In the genomic region with DNA sequence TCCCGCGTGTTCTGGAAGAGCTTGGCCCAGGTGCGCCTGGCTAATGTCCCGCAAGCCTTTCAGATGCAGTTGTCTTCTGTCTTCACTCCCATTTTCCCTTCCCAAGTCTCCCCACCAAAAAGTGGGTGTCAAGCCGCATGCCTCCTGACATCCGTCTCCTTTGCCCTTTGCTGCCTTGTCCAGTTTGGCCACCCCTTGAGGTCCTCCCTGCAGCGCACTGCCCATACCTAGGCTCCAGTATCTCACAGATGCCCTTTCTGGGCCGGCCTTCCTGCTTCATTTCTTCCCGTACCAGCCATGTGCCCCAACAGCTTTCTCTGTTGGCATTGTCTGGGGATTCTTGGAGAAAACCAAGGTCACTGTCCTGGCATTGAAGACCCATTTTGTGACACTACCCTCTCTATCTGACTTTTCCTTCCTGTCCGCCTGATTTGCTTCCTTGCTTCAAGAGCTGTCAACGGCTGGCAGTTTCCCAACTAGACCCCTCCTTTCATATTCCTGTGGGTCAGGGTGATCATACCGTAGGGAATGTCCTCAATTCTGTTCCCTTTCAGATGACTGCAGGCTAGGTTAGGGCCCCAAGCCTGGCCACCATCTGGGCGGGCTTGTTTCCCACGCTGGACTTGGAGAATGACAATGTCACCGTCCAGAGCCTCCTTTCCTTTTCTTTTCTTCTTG, we compare ENCODE assay signal across 30 mouse cellular contexts. TPM values are rescaled to one million over a fixed set of nuclear protein-coding genes. Genes with fewer than 3 reads are reported as not detected.
DNase-seq lines count a peak whose midpoint lies in the region; TF ChIP-seq lines count a peak whose summit lies in the region.
"Had no signal": no experiment of that assay in that cellular context is flagged by ENCODE, and none has a peak within 500 bp of the region (broad histone marks: within the 10 kb centered on the region; RNA-seq: fewer than 3 reads in every experiment).

No protein-coding gene starts in this region.

- H3K4me3 ChIP-seq in layer of hippocampus, adult 2 months = no peak overlapping the region
- H3K4me3 ChIP-seq: embryonic facial prominence, embryonic 12.5 days; hindbrain, embryonic 12.5 days; intestine, embryonic 15.5 days; limb, embryonic 12.5 days; liver, embryonic 12.5 days; neural tube, embryonic 15.5 days had no signal

- peak; percentile 18 to 55 for DNase-seq in adrenal gland, adult (ENCODE audit: inconsistent age in 2 of 2, low spot score in 1 of 2)
- no peak for DNase-seq in adrenal gland, adult 2 months
- DNase-seq in layer of hippocampus, adult 2 months (ENCODE audit: low spot score in 2 of 2) = no peak
- no peak for DNase-seq in layer of hippocampus, postnatal 14 days (ENCODE audit: low spot score in 2 of 2)
- DNase-seq in testis, postnatal 10 days (ENCODE audit: low spot score) = peak; percentile 41
- no peak for DNase-seq in testis, postnatal 14 days (ENCODE audit: low spot score)
- DNase-seq in thymus, postnatal 14 days = no peak
- DNase-seq: adrenal gland, postnatal 25 days; cerebellum, adult 8-10 months; cerebellum, postnatal 36 days; embryo, embryonic 11 days; forebrain, postnatal 0 days; gastrocnemius, postnatal 10 days; heart, postnatal 36 days; kidney, adult 2 months; kidney, postnatal 36 days; layer of hippocampus, postnatal 36 days; lung, adult 18-20 months; midbrain, embryonic 14.5 days; right cerebral cortex, postnatal 25 days; spleen, adult 18-20 months; thymus, adult 2 months had no signal

- no peak for TF ChIP-seq CTCF in layer of hippocampus, adult 2 months (conservative IDR thresholded peaks at IDR 0.05)

- H3K27ac ChIP-seq in layer of hippocampus, adult 2 months = peak overlapping the region; percentile 98
- H3K27ac ChIP-seq: embryonic facial prominence, embryonic 12.5 days; hindbrain, embryonic 12.5 days; hindbrain, postnatal 0 days; intestine, embryonic 15.5 days; limb, embryonic 12.5 days; liver, embryonic 12.5 days; neural tube, embryonic 15.5 days had no signal

RNA-seq across cellular contexts. Expression of a gene that starts 3.1 kb away (rescaled TPM):
- total RNA-seq in adrenal gland, adult 2 months (2021) = 100 to 1,000 TPM in 1 of 2 experiments, 10 to 100 TPM in 1; 99.6 to 109 TPM
- 380 and 502 TPM in 2 replicates for polyA plus RNA-seq in adrenal gland, adult 2 months (2012; rRNA removed)
- total RNA-seq in layer of hippocampus, adult 2 months (2021) = 100 to 1,000 TPM; 257 to 267 TPM
- total RNA-seq in layer of hippocampus, postnatal 14 days (2021) = 100 to 1,000 TPM; 271 to 295 TPM

RNA-seq across cellular contexts. Expression of a gene that starts 23.2 kb away (rescaled TPM):
- 1 to 10 TPM; 5.4 to 6.7 TPM for total RNA-seq in adrenal gland, adult 2 months (2021)
- 7.5 and 10.1 TPM in 2 replicates for polyA plus RNA-seq in adrenal gland, adult 2 months (2012; rRNA removed)
- total RNA-seq in layer of hippocampus, adult 2 months (2021) = 10 to 100 TPM; 34.0 to 42.4 TPM
- total RNA-seq in layer of hippocampus, postnatal 14 days (2021) = 10 to 100 TPM; 22.0 to 24.2 TPM

RNA-seq across cellular contexts. Expression of a gene that starts 30.6 kb away (rescaled TPM):
- total RNA-seq in adrenal gland, adult 2 months (2021) = 10 to 100 TPM; 17.0 to 23.2 TPM
- 9.5 and 9.7 TPM in 2 replicates for polyA plus RNA-seq in adrenal gland, adult 2 months (2012; rRNA removed)
- total RNA-seq in layer of hippocampus, adult 2 months (2021) = 1 to 10 TPM; 1.1 to 3.8 TPM
- 1 to 10 TPM in 1 of 2 experiments, under 1 TPM in 1; 0.86 to 1.5 TPM for total RNA-seq in layer of hippocampus, postnatal 14 days (2021)
- total RNA-seq: hindbrain, postnatal 0 days had no signal
- polyA plus RNA-seq: C2C12 had no signal

Comparison
In these comparisons a context has a peak if more than half of its experiments do, and no peak if none do; other contexts are left out.
1. DNase-seq: peak in adrenal gland, adult (2 of 2) and testis, postnatal 10 days (single experiment); none in adrenal gland, adult 2 months (single experiment), layer of hippocampus, adult 2 months (0 of 2), layer of hippocampus, postnatal 14 days (0 of 2), testis, postnatal 14 days (single experiment) and thymus, postnatal 14 days (single experiment).